ENCODE assay signal across 12 mouse cellular contexts in genomic region chr3:41070519-41070918, GRCm38 (mm10). TPM values are rescaled to one million over a fixed set of nuclear protein-coding genes. Genes with fewer than 3 reads are reported as not detected.
DNase-seq lines count a peak whose midpoint lies in the region; ATAC-seq and TF ChIP-seq lines count a peak whose summit lies in the region.
"Had no signal": no experiment of that assay in that cellular context is flagged by ENCODE, and none has a peak within 500 bp of the region (broad histone marks: within the 10 kb centered on the region; RNA-seq: fewer than 3 reads in every experiment).

No protein-coding gene starts in this region.

- H3K27ac ChIP-seq in cerebellum, adult 2 months (ENCODE audit: insufficient read depth, low read length): no peak overlapping the region
- no peak overlapping the region for H3K27ac ChIP-seq in heart, embryonic 11.5 days (ENCODE audit: low read depth, low read length)
- no peak overlapping the region for H3K27ac ChIP-seq in lung, embryonic 14.5 days (ENCODE audit: low read depth)
- H3K27ac ChIP-seq: embryonic facial prominence, embryonic 12.5 days; hindbrain, embryonic 13.5 days; liver, embryonic 15.5 days had no signal

- DNase-seq in cerebellum, adult 2 months: peak in 1 of 2 experiments; percentile 17
- DNase-seq in cerebellum, adult 8-10 months: no peak
- peak; percentile 7 to 19 for DNase-seq in heart, postnatal 14 days
- DNase-seq in lung, embryonic 14.5 days: no peak
- DNase-seq in lung, postnatal 25 days (ENCODE audit: low spot score): no peak
- peak; percentile 27 to 44 for DNase-seq in kidney, postnatal 25 days
- no peak for DNase-seq in urinary bladder, postnatal 25 days (ENCODE audit: low spot score)
- DNase-seq: right cerebral cortex, postnatal 14 days had no signal

- 40% methylated on average over 2 of the region's 2 CpGs for WGBS in cerebellum, adult 2 months
- WGBS in heart, embryonic 11.5 days (ENCODE audit: insufficient replicate concordance): 70% methylated on average over 2 of the region's 2 CpGs
- 78% methylated on average over 2 of the region's 2 CpGs for WGBS in lung, embryonic 14.5 days

- peak; percentile 48; the same call in 1 of the 2 replicates for TF ChIP-seq CTCF in cerebellum, adult 2 months (IDR thresholded peaks at IDR 0.05; ENCODE audit: borderline replicate concordance, insufficient read depth, low read depth, low read length)
- peak; percentile 27; the same call in 1 of the 2 replicates for TF ChIP-seq CTCF in lung, embryonic 14.5 days (IDR thresholded peaks at IDR 0.05; ENCODE audit: low read depth)

- intact Hi-C loops in heart, postnatal 14 days (cut with DNase I): loop anchor here (10.0 kb wide), 2 partner anchors 304 to 674 kb away; partner anchors contain the start of genes D3Ertd751e and Sclt1

- H3K9ac ChIP-seq in heart, embryonic 11.5 days (ENCODE audit: low read depth, low read length): no peak overlapping the region
- H3K9ac ChIP-seq in lung, embryonic 14.5 days: no peak overlapping the region
- H3K9ac ChIP-seq: embryonic facial prominence, embryonic 12.5 days; hindbrain, embryonic 13.5 days; liver, embryonic 15.5 days had no signal

- no peak for ATAC-seq in heart, embryonic 11.5 days (replicated peaks; ENCODE audit: insufficient number of reproducible peaks, low FRiP score, low TSS enrichment)
- no peak for ATAC-seq in lung, embryonic 14.5 days (ENCODE audit: insufficient read depth)

- peaks cover 4% of the 10 kb centered on the region; the same call in 1 of the 2 replicates for H3K4me1 ChIP-seq in cerebellum, adult 2 months (ENCODE audit: control insufficient read depth, insufficient read depth, low read length)
- H3K4me1 ChIP-seq in heart, embryonic 11.5 days (ENCODE audit: control insufficient read depth, insufficient read depth, low read length): no peaks in the 10 kb centered on the region
- no peaks in the 10 kb centered on the region for H3K4me1 ChIP-seq in lung, embryonic 14.5 days (ENCODE audit: insufficient read depth)
- H3K4me1 ChIP-seq: embryonic facial prominence, embryonic 12.5 days had no signal

- H3K9me3 ChIP-seq in heart, embryonic 11.5 days (replicated peaks; ENCODE audit: control insufficient read depth, low read length): no peaks in the 10 kb centered on the region
- H3K9me3 ChIP-seq in lung, embryonic 14.5 days (ENCODE audit: low read depth, low read length): no peaks in the 10 kb centered on the region
- H3K9me3 ChIP-seq: embryonic facial prominence, embryonic 12.5 days; hindbrain, embryonic 13.5 days; liver, embryonic 15.5 days had no signal

- no peaks in the 10 kb centered on the region for H3K27me3 ChIP-seq in cerebellum, adult 2 months (ENCODE audit: control insufficient read depth, insufficient read depth, low read length)
- no peaks in the 10 kb centered on the region for H3K27me3 ChIP-seq in heart, embryonic 11.5 days (ENCODE audit: control insufficient read depth, insufficient read depth, low read length)
- H3K27me3 ChIP-seq in lung, embryonic 14.5 days (ENCODE audit: insufficient read depth, low read length): no peaks in the 10 kb centered on the region
- H3K27me3 ChIP-seq: embryonic facial prominence, embryonic 12.5 days; hindbrain, embryonic 13.5 days; liver, embryonic 15.5 days had no signal

- no peak for TF ChIP-seq POLR2A in cerebellum, adult 2 months (IDR thresholded peaks at IDR 0.05; ENCODE audit: borderline replicate concordance, insufficient read depth, low read length)

- peaks cover 4% of the 10 kb centered on the region; the same call in 1 of the 2 replicates for H3K36me3 ChIP-seq in heart, embryonic 11.5 days (ENCODE audit: control insufficient read depth, insufficient read depth, low read length)
- peaks cover 24% of the 10 kb centered on the region for H3K36me3 ChIP-seq in lung, embryonic 14.5 days (ENCODE audit: insufficient read depth)

- no peak overlapping the region for H3K4me2 ChIP-seq in heart, embryonic 11.5 days
- no peak overlapping the region for H3K4me2 ChIP-seq in lung, embryonic 14.5 days
- H3K4me2 ChIP-seq: embryonic facial prominence, embryonic 12.5 days; hindbrain, embryonic 13.5 days; liver, embryonic 15.5 days had no signal

- no peak overlapping the region for H3K4me3 ChIP-seq in cerebellum, adult 2 months (replicated peaks; ENCODE audit: insufficient read depth, low read depth, low read length)
- H3K4me3 ChIP-seq in heart, embryonic 11.5 days (ENCODE audit: low read depth, low read length): no peak overlapping the region
- no peak overlapping the region for H3K4me3 ChIP-seq in lung, embryonic 14.5 days (ENCODE audit: low read depth, low read length)
- H3K4me3 ChIP-seq: embryonic facial prominence, embryonic 12.5 days; hindbrain, embryonic 13.5 days; liver, embryonic 15.5 days had no signal

RNA-seq across cellular contexts. Expression of gene Pgrmc2, which starts 12.3 kb away (rescaled TPM):
- polyA plus RNA-seq in cerebellum, adult 2 months (2012; rRNA removed): 44.3 and 46.7 TPM in 2 replicates
- 10 to 100 TPM; 28.2 to 31.5 TPM for total RNA-seq in heart, postnatal 14 days (2021)
- 29.5 and 30.9 TPM in 2 replicates for polyA plus RNA-seq in heart, embryonic 11.5 days (2014; fragmentation: Nextera tagmentation; extraction: Ambion mirVana)
- 22.1 and 26.5 TPM in 2 replicates for polyA plus RNA-seq in lung, embryonic 14.5 days (2014; fragmentation: Nextera tagmentation; extraction: Ambion mirVana)

Comparison
In these comparisons a context has a peak if more than half of its experiments do, and no peak if none do; other contexts are left out.
1. DNase-seq: peak in heart, postnatal 14 days (2 of 2) and kidney, postnatal 25 days (2 of 2); none in cerebellum, adult 8-10 months (single experiment), lung, embryonic 14.5 days (single experiment), lung, postnatal 25 days (single experiment) and urinary bladder, postnatal 25 days (single experiment).